Mouse (Mus musculus): ENCODE data around the gene C1qtnf9. TPM values are rescaled to one million over a fixed set of nuclear protein-coding genes. Genes with fewer than 3 reads are reported as not detected.

C1qtnf9 gene
- polyA plus RNA-seq, 1 experiment from 2014 or later = 0.19 TPM

Other genes starting within 250 kb of the C1qtnf9 start
- 20.7 and 21.7 TPM in 2 replicates for gene Spata13, start 134.1 kb upstream of the C1qtnf9 start, polyA plus RNA-seq (2015; fragmentation: Nextera tagmentation; extraction: Ambion mirVana)
- 19.5 and 20.5 TPM in 2 replicates for gene Mipep, start 16.4 kb downstream of the C1qtnf9 start, polyA plus RNA-seq (2015; fragmentation: Nextera tagmentation; extraction: Ambion mirVana)